Mouse (Mus musculus): ENCODE data around the gene Pfdn5.

The Pfdn5 gene

GRCm38 (mm10) chr15:102370727-102371126 is 44.8 kb downstream of the Pfdn5 start:
- in situ Hi-C loops (cut with MseI, MboI): no loop called here

GRCm38 (mm10) chr15:102376453-102377162 is 50.7 kb downstream of the Pfdn5 start:
- in situ Hi-C loops (cut with MseI, MboI): no loop called here

- in situ Hi-C loops (cut with MseI, MboI): no loop called here
Measured at GRCm38 (mm10) chr15:102377163-102377543, 51.2 kb downstream of the Pfdn5 start.

- in situ Hi-C loops (cut with MseI, MboI): no loop called here
Measured at GRCm38 (mm10) chr15:102377810-102378262, 51.9 kb downstream of the Pfdn5 start.
